Mouse (Mus musculus): ENCODE measurements at regions not wholly inside any gene's neighbourhood (a gene's known extent, or its start where the extent isn't known, plus 50 kb on each side); places are given as distances from the start of the nearest gene placed in this dataset.
A peak's percentile ranks its signal among the peaks of the same experiment; 100 is the strongest.

- TF ChIP-seq EP300 (optimal IDR thresholded peaks at IDR 0.05) (no peak), CTCF (IDR thresholded peaks at IDR 0.05; ENCODE audit: low read depth) (peak; percentile 62)
These were observed 249.7 kb downstream of the Tgfb2 start for GRCm38 (mm10) chr1:186456131-186456530.
